Mouse (Mus musculus): ENCODE measurements around the gene Astl. TPM values are rescaled to one million over a fixed set of nuclear protein-coding genes. Genes with fewer than 3 reads are reported as not detected.

Gene Astl
- total and polyA plus RNA-seq, 3 experiments = not detected

- H3K9ac ChIP-seq (ENCODE audit: control insufficient read depth, low read depth, low read length, poor library complexity, severe bottlenecking) = no peak overlapping the region
- H3K79me2 ChIP-seq (ENCODE audit: control insufficient read depth, insufficient read depth, low read length, poor library complexity) = no peaks in the 10 kb centered on the region
- no peaks in the 10 kb centered on the region for H3K4me1 ChIP-seq (ENCODE audit: control insufficient read depth in 1 of 2, insufficient read depth in 2 of 2, low read length in 2 of 2)
- H3K27me3 ChIP-seq (ENCODE audit: control insufficient read depth in 1 of 2, insufficient read depth in 2 of 2, low read length in 2 of 2) = peaks cover 0 to 6% of the 10 kb centered on the region in 2 experiments; a peak in 3 of 4 replicates
- no peak overlapping the region for H3K27ac ChIP-seq (ENCODE audit: control insufficient read depth, low read depth, low read length)
- no peak overlapping the region for H3K4me3 ChIP-seq (ENCODE audit: control insufficient read depth in 1 of 2, insufficient read depth in 1 of 2, low read depth in 2 of 2, low read length in 2 of 2)
- no peaks in the 10 kb centered on the region for H3K9me3 ChIP-seq (replicated peaks; ENCODE audit: insufficient read depth, low read length)
- DNase-seq (ENCODE audit: low read depth, low spot score) = no peak
- H3K36me3 ChIP-seq (ENCODE audit: control insufficient read depth in 1 of 2, insufficient read depth in 2 of 2, low read length in 2 of 2) = no peaks in the 10 kb centered on the region
- no peak for TF ChIP-seq GABPA (IDR thresholded peaks at IDR 0.05; ENCODE audit: low read depth, low read length)
- TF ChIP-seq POLR2A (IDR thresholded peaks at IDR 0.05; ENCODE audit: control insufficient read depth in 1 of 2, insufficient read depth in 1 of 2, low read depth in 1 of 2, low read length in 2 of 2, poor library complexity in 1 of 2) = no peak
- TF ChIP-seq USF2 (IDR thresholded peaks at IDR 0.05; ENCODE audit: borderline replicate concordance in 1 of 2, insufficient read depth in 1 of 2, low read depth in 1 of 2, low read length in 2 of 2) = no peak
- TF ChIP-seq GATA1 (IDR thresholded peaks at IDR 0.05; ENCODE audit: low read depth, low read length) = no peak
- no peak for TF ChIP-seq TBP (IDR thresholded peaks at IDR 0.05; ENCODE audit: low read depth, low read length)
- no peak for TF ChIP-seq ETS1 (IDR thresholded peaks at IDR 0.05; ENCODE audit: low read depth, low read length)
- no peak for TF ChIP-seq KAT2A (conservative IDR thresholded peaks at IDR 0.05; ENCODE audit: low read depth, low read length)
- no peak for TF ChIP-seq MXI1 (IDR thresholded peaks at IDR 0.05; ENCODE audit: low read depth, low read length)
- TF ChIP-seq ZC3H11A (IDR thresholded peaks at IDR 0.05; ENCODE audit: low read depth, low read length) = no peak
- TF ChIP-seq MYC (IDR thresholded peaks at IDR 0.05; ENCODE audit: low read depth, low read length) = no peak
- TF ChIP-seq MEF2A (IDR thresholded peaks at IDR 0.05; ENCODE audit: extremely low read depth, insufficient replicate concordance, low read depth, low read length, poor library complexity, severe bottlenecking) = no peak
- TF ChIP-seq ZNF384 (IDR thresholded peaks at IDR 0.05; ENCODE audit: low read depth, low read length) = no peak
- TF ChIP-seq JUND (IDR thresholded peaks at IDR 0.05; ENCODE audit: low read depth, low read length) = no peak
- no peak for TF ChIP-seq NELFE (IDR thresholded peaks at IDR 0.05; ENCODE audit: low read depth, low read length)
- TF ChIP-seq MAFK (IDR thresholded peaks at IDR 0.05; ENCODE audit: borderline replicate concordance, low read depth, low read length) = no peak
- TF ChIP-seq ELF1 (IDR thresholded peaks at IDR 0.05; ENCODE audit: low read depth, low read length) = no peak
- no peak for TF ChIP-seq ZMIZ1 (IDR thresholded peaks at IDR 0.05; ENCODE audit: low read depth, low read length)
- no peak for TF ChIP-seq UBTF (IDR thresholded peaks at IDR 0.05; ENCODE audit: borderline replicate concordance, insufficient read depth, low read depth, low read length)
- no peak for TF ChIP-seq ZKSCAN1 (IDR thresholded peaks at IDR 0.05; ENCODE audit: low read depth, low read length)
- TF ChIP-seq MAZ (IDR thresholded peaks at IDR 0.05; ENCODE audit: low read depth, low read length) = no peak
Observed at GRCm38 (mm10) chr2:127371484-127371861, 33.0 kb downstream of the Astl start.

GRCm38 (mm10) chr2:127372082-127372481, 33.6 kb downstream of the Astl start:
- Histone ChIP-seq H3K4me3 (ENCODE audit: control insufficient read depth in 1 of 2, insufficient read depth in 1 of 2, low read depth in 2 of 2, low read length in 2 of 2) (no peak overlapping the region), H3K27me3 (ENCODE audit: control insufficient read depth in 1 of 2, insufficient read depth in 2 of 2, low read length in 2 of 2) (peaks cover 0 to 5% of the 10 kb centered on the region in 2 experiments; a peak in 3 of 4 replicates), H3K4me1 (ENCODE audit: control insufficient read depth in 1 of 2, insufficient read depth in 2 of 2, low read length in 2 of 2) (no peaks in the 10 kb centered on the region), H3K36me3 (ENCODE audit: control insufficient read depth in 1 of 2, insufficient read depth in 2 of 2, low read length in 2 of 2) (no peaks in the 10 kb centered on the region), H3K9me3 (replicated peaks; ENCODE audit: insufficient read depth, low read length) (no peaks in the 10 kb centered on the region), H3K27ac (ENCODE audit: control insufficient read depth, low read depth, low read length) (no peak overlapping the region), H3K79me2 (ENCODE audit: control insufficient read depth, insufficient read depth, low read length, poor library complexity) (no peaks in the 10 kb centered on the region), H3K9ac (ENCODE audit: control insufficient read depth, low read depth, low read length, poor library complexity, severe bottlenecking) (no peak overlapping the region)
- TF ChIP-seq RAD21 (IDR thresholded peaks at IDR 0.05; ENCODE audit: low read depth, low read length) (no peak), ZC3H11A (IDR thresholded peaks at IDR 0.05; ENCODE audit: low read depth, low read length) (no peak), SMC3 (IDR thresholded peaks at IDR 0.05; ENCODE audit: low read depth, low read length) (no peak), NRF1 (IDR thresholded peaks at IDR 0.05; ENCODE audit: insufficient read depth, low read depth, low read length, poor library complexity, severe bottlenecking) (no peak), HCFC1 (IDR thresholded peaks at IDR 0.05; ENCODE audit: low read depth, low read length) (no peak), NELFE (IDR thresholded peaks at IDR 0.05; ENCODE audit: low read depth, low read length) (no peak), MAFK (IDR thresholded peaks at IDR 0.05; ENCODE audit: borderline replicate concordance, low read depth, low read length) (no peak), SIN3A (IDR thresholded peaks at IDR 0.05; ENCODE audit: low read length) (no peak), MEF2A (IDR thresholded peaks at IDR 0.05; ENCODE audit: extremely low read depth, insufficient replicate concordance, low read depth, low read length, poor library complexity, severe bottlenecking) (no peak), ZMIZ1 (IDR thresholded peaks at IDR 0.05; ENCODE audit: low read depth, low read length) (no peak), GATA1 (IDR thresholded peaks at IDR 0.05; ENCODE audit: low read depth, low read length) (no peak), POLR2A (IDR thresholded peaks at IDR 0.05; ENCODE audit: control insufficient read depth in 1 of 2, insufficient read depth in 1 of 2, low read depth in 1 of 2, low read length in 2 of 2, poor library complexity in 1 of 2) (no peak), TBP (IDR thresholded peaks at IDR 0.05; ENCODE audit: low read depth, low read length) (no peak), TCF12 (IDR thresholded peaks at IDR 0.05; ENCODE audit: low read depth, low read length) (no peak), GABPA (IDR thresholded peaks at IDR 0.05; ENCODE audit: low read depth, low read length) (no peak), CHD2 (IDR thresholded peaks at IDR 0.05; ENCODE audit: low read length) (no peak), ZNF384 (IDR thresholded peaks at IDR 0.05; ENCODE audit: low read depth, low read length) (no peak), ETS1 (IDR thresholded peaks at IDR 0.05; ENCODE audit: low read depth, low read length) (no peak)
- no peak for DNase-seq (ENCODE audit: low read depth, low spot score)
